Mouse (Mus musculus) heart, postnatal 0 days (tissue): ENCODE data around the gene Cyb5r2.

Experiments
- CTCF ChIP-seq: IDR thresholded peaks from 2 replicates; pipeline ENCODE4 v1.5.1; 2016; ENCODE audit warnings: antibody characterized with exemption, control low read depth, low read depth
- EP300 ChIP-seq: IDR thresholded peaks from 2 replicates; pipeline ENCODE4 v1.6.1; 2016; ENCODE audit warnings: antibody characterized with exemption, low read depth

- TF ChIP-seq CTCF = no peak
- no peak for TF ChIP-seq EP300
These were observed 1.1 kb downstream of the Cyb5r2 start for GRCm38 (mm10) chr7:107756748-107757147.
